Mouse (Mus musculus): ENCODE results near the gene Bptf.
A peak's percentile ranks its signal among the peaks of the same experiment; 100 is the strongest.
"Not testable (repeated sequence)": the region's sequence is repeated elsewhere in the genome, so short reads cannot be mapped to it uniquely, and the experiment has no call there.

The Bptf gene

DNA sequence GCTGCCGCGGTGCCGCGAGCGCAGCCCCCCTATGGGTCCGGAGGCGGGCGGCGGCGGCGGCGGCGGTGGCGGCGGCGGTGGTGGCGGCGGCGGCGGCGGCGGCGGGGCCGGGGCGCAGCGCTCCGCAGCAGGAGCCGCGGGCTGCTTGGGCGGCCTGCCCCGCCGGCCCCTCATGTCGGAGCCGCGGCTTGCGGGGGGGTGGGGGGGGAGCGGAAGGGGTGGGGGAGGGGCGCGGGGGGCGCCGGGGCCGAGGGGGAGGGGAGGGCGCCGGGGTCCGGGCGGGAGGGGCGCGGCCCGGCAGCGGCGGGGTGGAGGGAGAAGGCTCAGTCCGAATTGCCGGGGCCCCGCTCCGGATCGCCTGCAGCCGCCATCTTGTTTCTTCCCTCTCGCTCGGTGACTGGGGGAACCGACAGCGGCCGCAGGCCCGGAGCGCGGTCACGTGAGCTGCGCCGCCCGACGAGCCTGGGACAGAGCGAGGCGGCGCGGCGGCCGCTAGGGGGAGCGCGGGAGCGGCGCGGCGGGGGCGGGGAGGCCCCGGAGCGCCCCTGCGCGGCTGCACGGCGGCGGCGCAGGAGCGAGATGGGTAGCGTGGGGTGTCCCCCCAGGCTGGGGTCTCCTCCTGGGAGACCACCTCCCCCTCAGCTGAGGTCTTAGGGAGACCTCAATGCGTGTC is at the start of gene Bptf:
Gene Bptf (minus strand): TSS at position 379 of the 673 bp plus-strand sequence.
- DNase-seq = peak; percentile 91

- DNase-seq = no peak
Observed at GRCm38 (mm10) chr11:107161215-107161614, 29.3 kb upstream of the Bptf start.

DNA sequence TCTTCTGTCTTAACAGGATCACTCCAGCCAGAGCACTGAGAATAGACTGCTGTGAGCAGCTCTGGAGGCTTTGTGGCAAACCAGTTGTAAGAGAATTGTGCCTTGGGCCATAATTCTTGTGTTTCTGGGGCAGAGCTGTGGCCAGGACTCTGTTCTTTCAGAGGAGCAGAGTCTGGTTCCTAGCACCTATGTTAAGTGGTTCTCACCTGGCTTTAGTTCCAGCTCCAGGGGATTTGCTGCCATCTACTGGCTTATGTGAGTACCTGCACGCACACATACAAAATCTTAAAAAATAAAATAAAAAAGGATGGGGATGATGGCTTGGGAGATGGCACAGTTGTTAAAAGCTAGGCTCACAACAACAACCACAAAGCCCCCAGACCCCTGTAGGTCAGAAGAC is 27.1 kb upstream of the Bptf start:
- DNase-seq = no peak

DNA sequence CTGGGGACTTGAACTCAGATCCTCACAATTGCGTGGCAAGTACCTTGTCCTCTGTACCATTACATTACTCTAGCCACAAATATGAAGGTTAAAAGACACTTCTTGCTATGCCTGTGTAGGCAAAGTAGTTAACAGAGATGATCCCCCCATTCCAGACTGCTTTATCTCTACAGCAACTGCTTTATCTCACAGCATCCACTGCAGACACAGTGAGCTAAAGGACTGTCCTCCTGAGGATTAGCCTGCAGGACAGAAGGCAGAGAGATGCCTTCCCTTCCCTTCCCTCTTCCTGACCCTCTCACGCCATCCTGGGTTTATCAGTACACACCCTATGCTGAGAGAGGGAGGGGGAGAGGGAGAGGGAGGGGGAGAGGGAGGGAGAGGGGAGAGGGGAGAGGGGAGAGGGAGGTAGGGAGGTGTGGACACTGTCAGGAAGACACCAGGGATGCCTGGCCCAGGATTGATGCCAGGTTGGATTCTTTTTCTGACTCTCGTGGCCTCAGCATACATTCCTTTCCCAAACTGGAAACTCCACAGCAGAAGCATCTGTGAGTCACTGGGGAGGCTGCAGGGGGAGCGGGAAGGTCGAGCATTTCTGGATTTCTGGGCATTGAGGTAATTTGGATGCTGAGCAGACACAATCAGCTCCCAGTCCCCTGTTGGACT is 25.2 kb upstream of the Bptf start:
- no peak for DNase-seq

DNA sequence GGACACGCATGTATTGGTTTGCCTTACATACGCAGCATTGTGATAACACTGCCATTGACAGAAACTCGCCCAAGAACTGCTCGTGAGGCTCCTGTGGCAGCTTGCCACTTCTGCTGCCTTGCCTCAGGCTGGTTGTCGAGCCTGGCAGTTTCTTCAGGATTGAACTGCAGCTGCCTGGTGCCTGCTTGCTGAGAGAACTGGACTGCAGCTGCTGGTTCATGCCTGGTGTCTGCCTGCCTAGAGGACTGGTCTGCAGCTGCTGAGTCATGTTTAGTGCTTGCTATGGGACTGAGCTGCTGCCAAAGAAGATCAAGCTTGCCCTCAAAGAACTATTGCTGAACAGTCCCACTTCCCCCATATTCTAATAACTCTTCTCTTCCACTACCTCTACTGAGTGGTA is 23.4 kb upstream of the Bptf start:
- no peak for DNase-seq

DNA sequence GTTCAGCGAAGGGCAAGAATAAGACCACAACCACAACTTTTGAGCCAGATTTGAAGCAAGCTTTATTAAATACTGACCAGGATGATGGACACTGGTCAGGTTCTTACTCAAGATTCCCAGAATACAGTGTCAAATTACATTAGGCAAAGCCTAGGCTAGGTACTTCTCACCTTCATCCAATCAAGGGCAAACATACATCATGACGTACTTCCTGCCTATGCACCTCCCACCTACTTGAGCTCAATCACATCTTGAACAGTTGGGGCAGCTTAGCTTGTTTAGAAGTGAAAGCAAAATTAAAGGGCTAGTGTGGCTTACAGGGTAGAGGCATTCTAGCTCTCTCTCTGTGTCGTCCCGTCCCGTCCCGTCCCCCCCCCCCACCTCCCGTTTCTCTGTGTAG is 22.5 kb upstream of the Bptf start:
- DNase-seq = no peak

DNA sequence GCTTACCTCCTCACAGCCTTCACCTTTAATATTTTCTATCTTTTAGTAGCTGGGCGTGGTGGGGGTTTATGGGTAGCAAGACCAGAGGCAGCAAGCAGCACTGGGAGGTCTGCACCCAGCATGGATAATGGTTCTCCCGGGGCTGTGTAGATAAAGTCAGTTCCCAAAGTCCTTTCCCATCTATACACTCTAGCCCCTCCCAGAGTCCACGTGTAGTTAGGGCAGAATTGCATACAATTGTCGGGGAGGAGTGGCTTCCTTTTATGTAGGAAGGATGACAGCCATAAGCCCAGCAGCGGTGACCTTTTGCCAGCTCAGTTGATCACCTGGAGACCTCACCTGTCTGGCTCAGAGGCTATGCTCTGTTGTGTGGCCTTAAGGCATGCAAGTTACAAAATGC is 21.7 kb upstream of the Bptf start:
- DNase-seq = no peak

DNA sequence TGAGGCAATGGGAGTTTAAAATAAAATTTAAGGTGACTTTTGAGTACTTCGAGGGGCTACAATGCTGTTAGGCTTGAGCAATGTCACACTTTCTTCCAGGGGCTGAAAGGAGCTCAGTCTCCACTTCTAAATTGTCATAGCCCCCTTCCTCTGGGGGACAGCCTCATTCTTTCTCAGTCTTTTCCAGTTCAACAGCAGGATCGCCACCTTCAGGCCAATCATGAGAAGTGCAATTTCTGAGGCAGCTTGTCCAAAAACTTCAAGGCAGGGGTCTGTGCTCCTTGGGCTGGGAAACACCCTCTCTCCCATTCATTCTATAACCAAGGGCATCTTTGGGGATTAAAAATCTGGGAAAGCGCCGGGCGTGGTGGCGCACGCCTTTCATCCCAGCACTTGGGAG is 19.9 kb upstream of the Bptf start:
- peak; percentile 42 for DNase-seq

DNA sequence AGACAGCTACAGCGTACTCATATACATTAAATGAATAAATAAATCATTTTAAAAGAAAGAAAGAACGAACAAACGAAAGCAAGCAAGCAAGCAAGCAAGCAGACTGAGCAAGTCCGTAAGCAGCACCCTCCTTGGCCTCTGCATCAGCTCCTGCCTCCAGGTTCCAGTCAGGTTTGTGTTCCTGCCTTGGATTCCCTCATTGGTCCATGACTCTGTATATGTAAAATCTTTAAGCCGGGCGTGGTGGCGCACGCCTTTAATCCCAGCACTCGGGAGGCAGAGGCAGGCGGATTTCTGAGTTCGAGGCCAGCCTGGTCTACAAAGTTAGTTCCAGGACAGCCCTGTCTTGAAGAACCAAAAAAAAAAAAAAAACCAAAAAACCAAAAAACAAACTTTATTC is 12.0 kb upstream of the Bptf start:
- not testable (repeated sequence) for DNase-seq

DNA sequence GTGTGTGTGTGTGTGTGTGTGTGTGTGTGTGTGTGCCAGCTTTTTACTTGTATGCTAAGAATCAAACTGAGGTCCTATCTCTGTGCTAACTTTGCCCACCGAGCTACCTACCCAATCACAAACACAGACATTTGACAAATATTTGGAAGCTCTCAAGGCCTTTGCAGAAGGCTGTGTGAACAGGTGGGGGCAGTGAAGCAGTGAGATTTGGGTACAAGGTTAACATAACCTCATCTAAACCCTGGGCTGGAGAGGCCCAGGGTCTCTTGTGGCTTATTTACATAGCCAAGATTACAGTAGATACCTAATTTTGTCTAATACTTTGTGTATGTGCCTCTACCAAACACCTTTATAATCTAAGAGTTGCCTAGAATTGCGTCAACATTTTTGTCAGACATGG is 10.5 kb upstream of the Bptf start:
- DNase-seq = no peak

- DNase-seq = peak; percentile 65
Observed at GRCm38 (mm10) chr11:107140756-107141155, 8.8 kb upstream of the Bptf start.

DNA sequence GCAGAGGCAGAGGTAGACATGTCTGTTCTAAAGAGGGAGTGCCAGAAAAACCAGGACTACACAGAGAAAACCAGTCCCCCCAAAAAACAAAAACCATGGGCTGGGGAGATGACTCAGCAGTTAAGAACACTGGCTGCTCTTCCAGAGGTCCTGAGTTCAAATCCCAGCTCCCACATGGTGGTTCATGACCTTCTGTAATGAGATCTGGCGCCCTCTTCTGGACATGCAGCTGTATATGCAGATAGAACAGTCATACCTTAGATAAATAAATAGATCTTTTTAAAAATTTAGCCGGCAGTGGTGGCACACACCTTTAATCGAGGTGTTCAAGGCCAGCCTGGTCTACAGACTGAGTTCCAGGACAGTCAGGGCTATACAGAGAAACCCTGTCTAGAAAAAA is 6.7 kb upstream of the Bptf start:
- peak; percentile 55 for DNase-seq

DNA sequence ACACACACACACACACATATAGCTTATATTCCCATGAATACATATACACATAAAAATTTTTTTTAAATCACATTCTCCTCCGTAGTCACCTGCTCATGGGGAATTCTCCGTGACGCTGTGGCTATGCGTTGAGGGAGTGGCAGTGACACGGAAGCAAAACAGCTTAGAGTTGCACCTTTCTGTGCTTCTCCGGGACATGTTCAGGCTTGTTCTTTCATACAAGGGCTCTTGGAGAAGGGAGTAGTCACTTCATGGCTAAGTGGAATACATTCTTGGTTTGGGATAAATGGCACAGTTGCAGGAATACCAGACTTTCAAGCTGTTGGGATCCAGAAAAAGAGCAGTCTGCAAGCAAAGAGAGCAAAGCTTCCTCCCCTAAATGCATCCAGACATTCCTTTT is 5.7 kb upstream of the Bptf start:
- DNase-seq = no peak

GRCm38 (mm10) chr11:107136458-107136857 is 4.5 kb upstream of the Bptf start:
- not testable (repeated sequence) for DNase-seq

DNA sequence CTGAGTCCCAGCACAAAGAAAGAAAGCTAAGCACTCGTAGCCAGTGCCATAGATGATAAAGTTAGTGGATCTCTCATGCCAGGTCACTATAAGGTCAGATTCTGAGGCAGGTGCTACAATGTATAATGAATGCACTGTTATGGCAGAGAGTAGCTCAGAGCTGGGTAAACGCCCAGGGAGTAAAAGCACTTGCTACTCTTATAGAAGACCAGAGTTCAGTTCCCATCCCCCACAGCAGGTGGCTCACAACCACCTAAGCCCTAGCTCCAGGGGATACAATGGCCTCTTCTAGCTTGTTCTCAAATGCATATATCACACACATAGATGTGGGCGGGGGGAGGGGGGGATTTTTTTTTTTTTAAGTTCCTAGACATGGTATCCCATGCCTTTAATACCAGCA is 3.8 kb upstream of the Bptf start:
- peak; percentile 45 for DNase-seq

DNA sequence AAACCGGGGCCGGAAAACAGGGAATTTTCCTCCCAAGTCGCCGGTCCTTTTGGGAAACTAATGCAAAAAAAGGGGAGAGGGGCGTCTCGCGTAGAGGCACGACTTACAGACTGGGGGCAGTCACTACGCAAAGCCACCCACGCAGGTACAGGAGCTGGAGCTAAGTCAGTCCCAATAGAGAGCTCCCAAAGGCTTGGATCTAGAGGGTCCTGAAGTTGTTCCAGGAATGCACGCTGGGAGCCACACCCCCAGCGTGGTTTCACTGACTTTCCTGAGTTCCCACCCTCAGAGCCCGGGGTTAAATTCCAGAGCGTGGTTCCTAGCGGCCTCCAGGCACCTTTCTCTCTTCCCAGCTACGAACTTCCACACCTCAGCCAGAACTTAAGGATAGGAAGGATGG is 499 bp upstream of the Bptf start:
- no peak for DNase-seq

DNA sequence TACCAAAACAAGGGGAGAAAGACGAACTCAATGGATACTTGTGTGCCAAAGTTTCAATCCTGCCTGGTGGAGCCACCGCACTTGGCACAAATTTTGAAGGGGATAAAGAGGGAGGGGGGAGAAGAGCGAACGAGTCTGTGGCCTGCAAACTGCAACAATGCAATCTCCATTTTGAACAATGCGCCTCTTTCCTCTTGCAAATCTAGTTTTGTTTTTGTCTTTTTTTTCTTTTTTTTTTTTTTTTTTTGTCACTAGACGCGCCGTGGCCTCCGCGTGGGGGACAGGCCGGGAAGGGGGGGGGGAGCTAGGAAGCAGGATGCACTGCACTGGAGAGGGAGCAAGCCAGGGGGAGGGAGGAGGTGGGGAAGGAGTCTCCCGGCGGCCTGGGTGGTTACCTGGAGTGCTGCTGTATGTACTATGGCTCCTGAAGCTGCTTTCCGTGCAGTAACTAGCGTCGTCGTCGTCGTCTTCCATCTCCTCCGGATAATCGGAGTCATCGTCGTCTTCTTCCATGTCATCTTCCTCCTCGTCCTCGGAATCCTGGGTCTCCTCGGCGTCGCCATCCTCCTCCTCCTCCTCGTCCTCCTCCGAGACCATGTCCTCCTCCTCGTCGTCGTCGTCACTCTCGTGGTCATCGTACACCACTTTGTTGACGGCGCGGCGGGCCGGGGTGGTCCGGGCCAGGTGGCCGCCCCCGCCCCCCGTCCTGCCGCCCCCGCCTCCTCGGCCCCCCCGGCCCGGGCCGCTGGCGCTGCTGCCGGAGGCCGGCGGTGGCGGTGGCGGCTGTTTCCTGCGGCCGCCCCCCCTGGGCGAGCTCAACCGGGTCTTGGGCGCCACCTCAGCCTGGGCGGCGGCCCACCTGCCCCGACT is 813 bp downstream of the Bptf start:
- DNase-seq = peak; percentile 75

DNA sequence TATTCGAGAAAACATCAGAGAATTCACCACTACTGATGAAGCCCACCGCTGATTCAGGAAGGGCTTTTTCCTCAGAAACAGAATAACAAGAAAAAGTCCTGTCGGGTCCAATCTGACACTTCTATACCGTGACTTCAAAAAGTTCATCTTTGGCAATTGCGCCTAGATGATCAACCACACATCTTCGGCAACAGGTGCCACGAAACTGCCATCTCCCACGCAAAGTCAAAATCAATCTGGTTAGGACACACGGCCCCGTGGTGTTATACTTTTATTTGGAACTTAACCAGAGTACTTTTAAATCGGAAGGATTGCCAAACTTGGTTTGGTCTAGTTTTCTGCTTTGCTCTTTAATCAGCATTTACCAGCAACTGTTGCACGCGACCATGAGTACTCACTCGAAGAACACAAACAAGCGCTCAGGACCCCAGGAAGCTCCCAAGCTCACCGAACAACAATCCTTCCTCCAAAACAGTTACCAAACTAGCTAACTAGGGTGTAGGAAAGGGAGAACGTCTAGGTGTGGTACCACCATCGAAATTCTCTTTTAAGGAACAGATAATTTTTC is 1.6 kb downstream of the Bptf start:
- peak; percentile 29 for DNase-seq

DNA sequence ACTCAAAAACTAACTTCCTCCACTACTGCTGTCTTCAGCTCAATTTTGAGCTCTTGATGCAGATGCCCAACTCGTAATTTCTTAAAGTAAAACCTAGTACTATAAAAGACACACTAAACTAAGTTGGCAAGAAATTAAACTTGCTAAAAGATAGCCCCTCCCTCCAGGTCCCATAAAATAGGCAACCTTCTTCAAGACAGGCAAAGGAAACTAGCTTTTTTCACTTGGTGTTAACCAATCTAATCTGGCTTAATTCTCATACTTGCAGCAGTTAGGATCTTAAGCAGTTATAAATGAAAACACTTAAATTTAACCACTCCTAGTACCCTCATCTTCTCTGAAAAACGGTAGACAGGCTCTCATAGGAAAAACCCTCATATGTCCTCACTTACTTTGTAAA is 2.3 kb downstream of the Bptf start:
- DNase-seq = no peak

GRCm38 (mm10) chr11:107126716-107127115 is 5.2 kb downstream of the Bptf start:
- DNase-seq = not testable (repeated sequence)

- no peak for DNase-seq
Observed at GRCm38 (mm10) chr11:107125011-107125410, 6.9 kb downstream of the Bptf start.

DNA sequence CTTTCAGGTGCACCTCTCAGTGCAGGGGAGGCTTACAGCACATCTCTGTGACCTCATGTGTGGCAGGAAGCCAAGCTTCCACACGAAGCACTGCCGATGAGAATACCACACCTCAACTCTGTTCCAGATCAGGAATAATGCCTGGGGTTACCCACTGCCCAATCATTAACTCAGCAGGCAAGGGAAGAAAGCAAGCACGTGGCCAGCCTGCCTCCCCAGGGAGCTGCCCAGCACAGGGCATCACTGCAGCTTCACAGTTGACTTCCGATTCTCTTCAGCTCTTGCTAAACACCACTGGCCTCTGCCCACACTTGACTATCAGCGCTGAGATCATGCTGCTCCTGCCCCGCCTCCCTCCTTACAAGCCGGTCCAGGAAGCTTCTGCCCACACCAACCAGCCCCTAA is 7.6 kb downstream of the Bptf start:
- peak; percentile 22 for DNase-seq

DNA sequence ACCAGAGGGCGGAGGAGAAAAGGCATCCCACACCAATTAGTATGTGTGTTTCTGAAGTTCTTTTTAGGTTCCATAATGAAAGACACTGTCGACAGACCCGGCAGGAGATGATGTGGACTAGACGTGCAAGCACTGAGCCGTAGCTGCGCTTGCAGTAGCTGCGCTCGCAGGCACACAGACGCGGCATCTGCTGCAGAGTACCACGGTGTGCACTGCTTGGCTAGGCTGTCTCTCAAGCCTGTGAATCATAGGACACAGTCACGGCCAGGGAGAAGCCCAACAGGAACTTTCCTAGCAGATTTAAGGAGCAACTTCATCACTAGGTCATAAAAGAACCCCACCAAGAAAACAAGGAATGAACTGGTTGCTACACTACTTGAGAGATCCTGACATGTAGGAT is 14.1 kb downstream of the Bptf start:
- DNase-seq = no peak
